Mouse (Mus musculus): Measurements from ENCODE around the gene Hoxd1. TPM values are rescaled to one million over a fixed set of nuclear protein-coding genes. Genes with fewer than 3 reads are reported as not detected.

Gene Hoxd1
- total and polyA plus RNA-seq, 3 experiments: not detected

DNA sequence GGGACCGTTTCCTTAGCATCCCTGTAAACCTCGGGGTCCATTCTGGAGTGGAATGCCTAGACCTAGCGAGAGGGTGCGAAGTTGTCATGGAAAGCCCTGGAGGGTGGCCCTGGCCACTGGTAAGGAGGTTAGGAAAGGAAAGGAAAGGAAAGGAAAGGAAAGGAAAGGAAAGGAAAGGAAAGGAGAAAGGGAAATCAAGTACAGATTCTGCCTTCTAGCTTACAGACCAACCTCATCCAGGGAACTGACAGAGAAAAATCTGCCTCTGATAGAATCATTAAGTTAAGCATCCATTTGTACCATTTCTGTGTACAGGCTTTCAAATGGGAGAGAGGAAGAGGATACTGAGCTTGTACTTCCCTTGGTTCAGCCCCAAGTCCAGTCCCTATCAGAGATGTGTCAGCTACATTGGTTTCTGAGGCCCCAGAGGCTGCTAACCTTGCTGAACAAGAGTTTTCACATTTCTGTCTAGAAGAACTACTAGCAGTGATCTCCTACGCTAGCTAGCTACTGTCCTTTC is 12.0 kb upstream of the Hoxd1 start:
- H3K9ac ChIP-seq (ENCODE audit: low read depth, low read length): no peak overlapping the region
- intact Hi-C loops (cut with DNase I): no loop called here
- TF ChIP-seq CTCF (IDR thresholded peaks at IDR 0.05): no peak
- no peak for TF ChIP-seq POLR2A (IDR thresholded peaks at IDR 0.05; ENCODE audit: insufficient read depth, low read depth, low read length)
- no peak for TF ChIP-seq EP300 (IDR thresholded peaks at IDR 0.05; ENCODE audit: insufficient read depth, low read depth, low read length)
- no peaks in the 10 kb centered on the region for H3K36me3 ChIP-seq (ENCODE audit: control insufficient read depth, insufficient read depth, low read length)
- H3K27ac ChIP-seq: no peak overlapping the region
- H3K79me2 ChIP-seq (replicated peaks; ENCODE audit: control insufficient read depth, insufficient read depth, low read length): no peaks in the 10 kb centered on the region
- H3K4me1 ChIP-seq (ENCODE audit: control insufficient read depth, insufficient read depth, low read length): no peaks in the 10 kb centered on the region
- peaks cover 47% of the 10 kb centered on the region for H3K27me3 ChIP-seq (ENCODE audit: control insufficient read depth, insufficient read depth, low read length)
- DNase-seq: no peak
- H3K4me3 ChIP-seq: no peak overlapping the region
- WGBS: 39% methylated on average over 5 of the region's 5 CpGs

DNA sequence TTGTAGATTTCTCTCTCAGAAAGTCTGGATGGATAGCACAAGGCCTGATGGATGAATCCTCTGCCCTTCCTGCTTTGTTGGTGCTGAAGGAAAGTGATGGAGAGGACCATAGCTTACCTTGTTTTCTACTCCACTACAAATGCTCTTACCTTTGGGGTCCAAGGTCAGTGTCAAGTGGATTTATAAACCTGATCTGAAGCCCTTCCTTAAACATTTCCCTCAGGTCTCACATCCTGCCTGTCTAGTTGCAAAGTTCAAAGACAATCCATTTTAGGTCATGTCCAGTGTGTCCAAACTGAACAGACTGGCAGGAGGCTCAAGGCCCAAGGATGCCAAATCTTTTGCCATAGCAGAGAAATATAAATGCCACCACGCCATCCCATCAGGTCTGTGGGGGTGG is 10.9 kb upstream of the Hoxd1 start:
- Histone ChIP-seq H3K27me3 (ENCODE audit: control insufficient read depth, insufficient read depth, low read length) (peaks cover 38% of the 10 kb centered on the region), H3K27ac (no peak overlapping the region), H3K36me3 (ENCODE audit: control insufficient read depth, insufficient read depth, low read length) (no peaks in the 10 kb centered on the region), H3K79me2 (replicated peaks; ENCODE audit: control insufficient read depth, insufficient read depth, low read length) (no peaks in the 10 kb centered on the region), H3K4me1 (ENCODE audit: control insufficient read depth, insufficient read depth, low read length) (no peaks in the 10 kb centered on the region), H3K9ac (ENCODE audit: low read depth, low read length) (no peak overlapping the region), H3K4me3 (no peak overlapping the region)
- TF ChIP-seq POLR2A (IDR thresholded peaks at IDR 0.05; ENCODE audit: insufficient read depth, low read depth, low read length) (no peak), EP300 (IDR thresholded peaks at IDR 0.05; ENCODE audit: insufficient read depth, low read depth, low read length) (no peak), CTCF (IDR thresholded peaks at IDR 0.05) (no peak)
- DNase-seq: no peak
- 76% methylated on average over 1 of the region's 1 CpGs for WGBS
- intact Hi-C loops (cut with DNase I): no loop called here

DNA sequence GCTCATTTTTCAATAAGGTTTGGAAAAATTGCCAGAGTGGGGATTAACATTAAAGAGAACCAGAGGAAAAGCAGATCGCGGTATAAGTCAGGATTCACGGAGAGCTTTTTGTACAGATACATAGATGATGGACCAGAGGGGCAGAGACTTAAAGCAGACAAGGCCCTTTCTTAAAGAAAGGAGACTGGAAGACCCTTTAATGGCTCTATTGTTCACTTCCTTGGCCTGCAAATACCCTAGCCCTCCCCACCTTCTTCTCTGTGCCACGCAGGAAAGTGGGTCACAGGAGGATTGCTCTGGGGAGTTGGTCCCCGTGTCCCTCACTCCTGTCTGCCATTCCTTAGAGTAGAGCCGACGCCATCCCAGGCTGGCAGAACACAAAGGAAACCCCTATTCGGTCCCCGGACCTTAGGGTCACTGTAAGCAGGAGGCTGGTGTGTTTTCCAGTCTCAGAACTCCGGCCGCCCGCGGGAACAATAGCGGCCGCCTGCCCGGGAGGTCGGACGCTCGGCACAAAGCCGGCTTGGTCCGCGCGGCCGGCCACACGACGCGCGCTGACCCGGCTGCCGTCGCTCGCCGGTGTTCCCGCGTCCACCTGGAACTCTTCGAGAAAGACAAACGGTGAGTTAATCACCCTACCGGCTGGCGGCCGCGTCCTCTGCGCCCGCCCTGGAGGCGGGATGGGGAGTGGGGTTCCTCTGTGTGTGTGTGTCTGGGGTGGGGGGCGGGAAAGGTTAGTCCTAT is 10.2 kb upstream of the Hoxd1 start:
- H3K9ac ChIP-seq (ENCODE audit: low read depth, low read length): no peak overlapping the region

DNA sequence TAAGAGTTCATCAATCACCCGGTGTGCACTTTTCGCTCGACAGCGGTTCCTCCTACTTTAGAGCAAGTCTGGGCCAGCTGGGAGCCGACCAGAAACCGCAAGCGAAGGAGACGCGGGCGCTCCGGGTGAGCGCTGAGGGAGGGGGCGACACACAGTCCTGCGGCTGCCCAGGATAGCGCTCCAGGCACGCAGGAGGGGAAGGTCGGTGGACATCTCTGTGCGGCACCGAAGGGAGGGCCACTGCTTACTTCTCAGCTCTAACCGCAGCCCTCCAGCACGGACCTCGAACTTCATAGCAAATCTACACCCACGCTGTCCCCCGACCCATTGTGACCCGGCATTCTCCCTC is 9.6 kb upstream of the Hoxd1 start:
- Histone ChIP-seq H3K79me2 (replicated peaks; ENCODE audit: control insufficient read depth, insufficient read depth, low read length) (no peaks in the 10 kb centered on the region), H3K36me3 (ENCODE audit: control insufficient read depth, insufficient read depth, low read length) (no peaks in the 10 kb centered on the region), H3K27ac (no peak overlapping the region), H3K9ac (ENCODE audit: low read depth, low read length) (no peak overlapping the region), H3K27me3 (ENCODE audit: control insufficient read depth, insufficient read depth, low read length) (peaks cover 34% of the 10 kb centered on the region), H3K4me3 (no peak overlapping the region), H3K4me1 (ENCODE audit: control insufficient read depth, insufficient read depth, low read length) (no peaks in the 10 kb centered on the region)
- intact Hi-C loops (cut with DNase I): no loop called here
- TF ChIP-seq CTCF (IDR thresholded peaks at IDR 0.05) (no peak), POLR2A (IDR thresholded peaks at IDR 0.05; ENCODE audit: insufficient read depth, low read depth, low read length) (no peak), EP300 (IDR thresholded peaks at IDR 0.05; ENCODE audit: insufficient read depth, low read depth, low read length) (no peak)
- DNase-seq: no peak
- 5% methylated on average over 25 of the region's 25 CpGs for WGBS

More for the DNA sequence above, 10.2 kb upstream of the Hoxd1 start:
- no peak for TF ChIP-seq CTCF (IDR thresholded peaks at IDR 0.05)
- no peak for TF ChIP-seq POLR2A (IDR thresholded peaks at IDR 0.05; ENCODE audit: insufficient read depth, low read depth, low read length)
- no peak for TF ChIP-seq EP300 (IDR thresholded peaks at IDR 0.05; ENCODE audit: insufficient read depth, low read depth, low read length)
- Histone ChIP-seq H3K36me3 (ENCODE audit: control insufficient read depth, insufficient read depth, low read length) (no peaks in the 10 kb centered on the region), H3K4me1 (ENCODE audit: control insufficient read depth, insufficient read depth, low read length) (no peaks in the 10 kb centered on the region), H3K79me2 (replicated peaks; ENCODE audit: control insufficient read depth, insufficient read depth, low read length) (no peaks in the 10 kb centered on the region), H3K27me3 (ENCODE audit: control insufficient read depth, insufficient read depth, low read length) (peaks cover 36% of the 10 kb centered on the region), H3K27ac (no peak overlapping the region), H3K4me3 (no peak overlapping the region)
- no peak for DNase-seq
- intact Hi-C loops (cut with DNase I): no loop called here
- 5% methylated on average over 42 of the region's 45 CpGs for WGBS

DNA sequence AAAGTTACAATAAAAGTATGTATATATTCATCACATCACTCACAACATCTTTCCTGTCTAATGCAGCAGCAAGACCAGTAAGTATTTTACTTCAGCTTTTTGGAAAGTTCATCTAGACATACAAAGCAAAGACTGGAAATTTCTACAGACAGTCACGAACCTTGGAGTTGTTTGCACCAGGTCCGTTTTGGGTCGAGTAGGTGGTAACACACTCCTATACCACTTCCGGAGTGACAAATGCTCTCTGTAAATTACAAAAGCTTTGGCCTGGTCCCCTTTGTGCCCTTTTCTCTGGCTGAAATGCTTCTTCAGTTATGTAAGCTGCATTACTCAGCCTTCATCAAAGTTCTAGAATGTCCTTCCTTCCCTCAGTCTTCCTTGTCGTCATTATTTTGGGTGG is 9.1 kb upstream of the Hoxd1 start:
- no peak for TF ChIP-seq CTCF (IDR thresholded peaks at IDR 0.05)
- no peak for TF ChIP-seq EP300 (IDR thresholded peaks at IDR 0.05; ENCODE audit: insufficient read depth, low read depth, low read length)
- no peak for TF ChIP-seq POLR2A (IDR thresholded peaks at IDR 0.05; ENCODE audit: insufficient read depth, low read depth, low read length)
- peaks cover 32% of the 10 kb centered on the region for H3K27me3 ChIP-seq (ENCODE audit: control insufficient read depth, insufficient read depth, low read length)
- no peaks in the 10 kb centered on the region for H3K79me2 ChIP-seq (replicated peaks; ENCODE audit: control insufficient read depth, insufficient read depth, low read length)
- H3K36me3 ChIP-seq (ENCODE audit: control insufficient read depth, insufficient read depth, low read length): no peaks in the 10 kb centered on the region
- no peak for DNase-seq
- no peak overlapping the region for H3K27ac ChIP-seq
- WGBS: 45% methylated on average over 5 of the region's 5 CpGs
- no peak overlapping the region for H3K4me3 ChIP-seq
- H3K9ac ChIP-seq (ENCODE audit: low read depth, low read length): no peak overlapping the region
- intact Hi-C loops (cut with DNase I): no loop called here
- H3K4me1 ChIP-seq (ENCODE audit: control insufficient read depth, insufficient read depth, low read length): no peaks in the 10 kb centered on the region

DNA sequence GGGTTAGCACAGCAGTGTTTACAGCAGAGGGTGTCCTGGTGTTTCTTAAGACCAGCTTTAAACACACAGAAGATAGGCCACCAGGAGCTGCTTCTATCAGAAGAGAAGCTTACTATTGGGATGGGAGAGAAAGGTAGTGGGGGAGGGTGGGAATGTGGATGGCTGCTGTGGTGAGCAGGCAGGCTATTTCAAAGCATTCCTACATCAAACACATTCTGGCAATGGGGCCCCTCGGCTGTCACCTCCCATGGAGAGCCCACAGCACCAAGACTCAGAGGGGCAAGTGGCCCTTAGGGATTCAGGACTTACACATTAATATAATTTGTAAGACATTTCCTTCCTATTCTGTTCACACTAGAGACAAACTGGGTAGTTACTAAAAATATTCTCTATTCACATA is 2.6 kb upstream of the Hoxd1 start:
- H3K27me3 ChIP-seq (ENCODE audit: control insufficient read depth, insufficient read depth, low read length): peaks cover 21% of the 10 kb centered on the region
- H3K4me3 ChIP-seq: no peak overlapping the region
- whole genome bisulfite sequencing: 4% methylated on average over 1 of the region's 1 CpGs

More for the DNA sequence above, 2.6 kb upstream of the Hoxd1 start:
- DNase-seq: no peak
- no peaks in the 10 kb centered on the region; the same call in 1 of the 2 replicates for H3K4me1 ChIP-seq (ENCODE audit: control insufficient read depth, insufficient read depth, low read length)
- no peaks in the 10 kb centered on the region for H3K79me2 ChIP-seq (replicated peaks; ENCODE audit: control insufficient read depth, insufficient read depth, low read length)
- H3K27ac ChIP-seq: no peak overlapping the region
- no peaks in the 10 kb centered on the region for H3K36me3 ChIP-seq (ENCODE audit: control insufficient read depth, insufficient read depth, low read length)
- no peak overlapping the region for H3K9ac ChIP-seq (ENCODE audit: low read depth, low read length)
- TF ChIP-seq EP300 (IDR thresholded peaks at IDR 0.05; ENCODE audit: insufficient read depth, low read depth, low read length): no peak
- TF ChIP-seq POLR2A (IDR thresholded peaks at IDR 0.05; ENCODE audit: insufficient read depth, low read depth, low read length): no peak
- intact Hi-C loops (cut with DNase I): no loop called here
